Mouse (Mus musculus) olfactory bulb, adult 2 months (tissue): ENCODE measurements around the gene Mslnl.

Experiments
- CTCF ChIP-seq: fragments of 200-500 bp; IDR thresholded peaks from 2 replicates; pipeline ENCODE4 v1.5.1; 2012; ENCODE audit warnings: low read depth, mild to moderate bottlenecking, low read length, moderate library complexity; ENCODE audit not compliant: insufficient read depth
- POLR2A ChIP-seq: fragments of 200-500 bp; IDR thresholded peaks from 2 replicates; pipeline ENCODE4 v1.6.1; 2012; ENCODE audit warnings: mild to moderate bottlenecking, low read depth, low read length, moderate library complexity; ENCODE audit not compliant: insufficient read depth

- TF ChIP-seq POLR2A (no peak), CTCF (peak; percentile 23; the same call in 1 of the 2 replicates)
Measured at GRCm38 (mm10) chr17:25698446-25698845, 37.4 kb upstream of the Mslnl start.
